Mouse (Mus musculus) liver, embryonic 15.5 days (tissue): Measurements from ENCODE around the gene Arhgef6. TPM values are rescaled to one million over a fixed set of nuclear protein-coding genes. Genes with fewer than 3 reads are reported as not detected.

Experiments used
- ATAC-seq: fragments of 200-750 bp; cut with Nextera tagmentation; 2 replicates; pipeline ENCODE4 v1.8.0; 2017; ENCODE audit warnings: moderate number of reproducible peaks, mild to moderate bottlenecking, moderate library complexity; ENCODE audit not compliant: insufficient read depth
- H3K27ac ChIP-seq: fragments of 300-500 bp; sonication (generic); replicated peaks from 2 replicates; pipeline ENCODE4 v1.5.1; 2015; ENCODE audit warnings: mild to moderate bottlenecking, inconsistent platforms
- H3K27me3 ChIP-seq: fragments of 300-500 bp; sonication (generic); 2 replicates; pipeline ENCODE4 v1.6.1; 2015; ENCODE audit warnings: mild to moderate bottlenecking, inconsistent platforms
- H3K36me3 ChIP-seq: fragments of 300-500 bp; sonication (generic); replicated peaks from 2 replicates; pipeline ENCODE4 v1.6.1; 2015; ENCODE audit warnings: moderate library complexity, mild to moderate bottlenecking, inconsistent platforms
- H3K4me1 ChIP-seq: fragments of 300-500 bp; sonication (generic); replicated peaks from 2 replicates; pipeline ENCODE4 v1.6.1; 2015; ENCODE audit warnings: inconsistent platforms
- H3K4me2 ChIP-seq: fragments of 300-500 bp; sonication (generic); 2 replicates; pipeline ENCODE4 v1.6.1; 2015; ENCODE audit warnings: moderate library complexity, mild to moderate bottlenecking, inconsistent platforms
- H3K4me3 ChIP-seq: fragments of 300-500 bp; sonication (generic); replicated peaks from 2 replicates; pipeline ENCODE4 v1.5.1; 2015; ENCODE audit warnings: mild to moderate bottlenecking, inconsistent platforms
- H3K9ac ChIP-seq: fragments of 300-500 bp; sonication (generic); 2 replicates; pipeline ENCODE4 v1.6.1; 2015; ENCODE audit warnings: moderate library complexity, mild to moderate bottlenecking, inconsistent platforms
- H3K9me3 ChIP-seq: fragments of 300-500 bp; sonication (generic); replicated peaks from 2 replicates; pipeline ENCODE4 v1.6.1; 2016; ENCODE audit warnings: inconsistent platforms
- WGBS: fragments of 180-500 bp; shearing (Covaris S2); methylation state at CpG from one replicate; pipeline ENCODE4 v1.1.7; 2015; ENCODE audit warnings: mixed read lengths; ENCODE audit not compliant: insufficient replicate concordance; 5-methylcytosine and 5-hydroxymethylcytosine counted together
- polyA plus RNA-seq: library from polyadenylated mRNA; unstranded; fragments of >200 nt; fragmentation: Nextera tagmentation; extraction: Ambion mirVana; gene quantifications from 2 replicates; pipeline ENCODE4 v1.2.1, GENCODE M21; 2015

Gene Arhgef6
- polyA plus RNA-seq, 1 experiment from 2014 or later: 5.7 TPM

DNA sequence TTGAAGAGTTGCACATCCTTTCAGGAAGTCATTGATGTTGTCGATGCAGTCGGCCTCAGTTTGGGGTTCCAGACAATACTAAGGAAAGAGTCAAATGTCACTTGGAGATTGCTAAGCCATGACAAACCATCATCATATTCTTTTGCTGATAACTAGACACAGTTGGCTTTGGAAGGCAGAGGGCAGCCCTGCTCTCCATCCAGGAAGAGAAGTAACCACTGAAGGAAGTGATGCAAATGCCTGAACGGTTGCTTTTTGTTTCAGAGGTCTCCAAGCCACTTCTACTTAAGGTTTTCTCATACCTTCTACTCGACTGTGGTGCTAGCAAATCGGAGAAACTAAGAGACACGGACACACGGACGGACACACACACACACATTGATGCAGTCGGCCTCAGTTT lies 1.6 kb downstream of the Arhgef6 start:
- H3K4me2 ChIP-seq: no peak overlapping the region

DNA sequence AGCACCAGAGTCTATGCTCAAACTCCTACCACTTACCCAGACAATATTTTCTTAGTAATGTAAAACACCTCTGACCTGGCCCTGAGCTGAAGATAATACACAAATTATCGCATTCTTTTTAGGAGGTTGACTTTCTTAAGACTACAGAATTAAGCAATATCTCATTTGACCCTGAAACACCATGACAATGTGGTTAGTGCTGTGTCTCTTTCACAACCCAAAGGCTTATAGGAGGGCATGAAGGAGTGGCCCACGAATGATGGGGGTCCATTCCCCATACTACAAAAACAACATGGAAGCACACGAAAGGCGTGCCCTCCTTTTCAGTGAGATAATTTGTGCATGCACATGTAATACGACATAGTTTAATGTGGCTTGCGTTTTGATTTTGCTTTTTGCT lies 3.2 kb downstream of the Arhgef6 start:
- no peaks in the 10 kb centered on the region for H3K27me3 ChIP-seq
- ATAC-seq: no peak
- no peaks in the 10 kb centered on the region for H3K4me1 ChIP-seq
- H3K36me3 ChIP-seq: no peaks in the 10 kb centered on the region
- H3K4me2 ChIP-seq: no peak overlapping the region
- H3K9ac ChIP-seq: no peak overlapping the region
- no peak overlapping the region for H3K27ac ChIP-seq
- H3K4me3 ChIP-seq: no peak overlapping the region
- 72% methylated on average over 6 of the region's 6 CpGs for WGBS
- H3K9me3 ChIP-seq: no peaks in the 10 kb centered on the region

More for the DNA sequence above, 1.6 kb downstream of the Arhgef6 start:
- H3K9ac ChIP-seq: no peak overlapping the region
- WGBS: 47% methylated on average over 9 of the region's 9 CpGs
- no peaks in the 10 kb centered on the region for H3K27me3 ChIP-seq
- no peak for ATAC-seq
- no peaks in the 10 kb centered on the region for H3K4me1 ChIP-seq
- no peaks in the 10 kb centered on the region for H3K9me3 ChIP-seq
- H3K27ac ChIP-seq: no peak overlapping the region
- no peak overlapping the region for H3K4me3 ChIP-seq
- no peaks in the 10 kb centered on the region for H3K36me3 ChIP-seq

DNA sequence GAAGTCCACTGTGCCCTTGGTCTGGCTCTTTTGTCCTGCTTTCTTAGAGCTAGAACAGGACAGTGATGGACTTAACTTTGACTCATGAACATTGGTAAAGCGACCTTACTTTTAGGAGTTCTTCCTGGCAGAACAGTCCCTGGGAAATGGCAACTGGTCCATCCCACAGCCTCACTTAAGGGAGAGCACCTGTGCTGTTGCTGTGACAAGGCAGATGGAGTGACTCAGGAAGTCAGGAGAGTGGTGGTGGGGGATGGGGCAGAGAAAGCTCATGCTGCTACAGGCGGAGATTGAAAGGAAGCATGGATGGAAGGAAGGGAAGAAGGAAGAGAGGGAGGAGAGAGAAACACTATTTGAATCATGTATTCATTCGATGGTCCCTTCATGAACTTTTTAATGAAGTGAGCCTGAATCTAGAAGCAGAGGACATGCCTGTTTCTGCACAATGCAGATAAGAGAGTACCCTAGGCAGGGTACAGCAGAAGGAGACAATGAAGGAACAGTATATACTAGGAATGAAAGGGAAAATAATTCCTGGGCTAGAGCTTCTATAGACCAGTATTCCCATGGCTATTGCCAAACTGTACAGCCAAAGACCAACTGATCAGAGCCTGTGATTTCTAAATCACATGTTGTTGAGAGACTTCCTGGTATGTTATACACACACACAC lies 10.7 kb downstream of the Arhgef6 start:
- H3K9ac ChIP-seq: no peak overlapping the region
- H3K9me3 ChIP-seq: no peaks in the 10 kb centered on the region
- H3K27ac ChIP-seq: no peak overlapping the region
- H3K36me3 ChIP-seq: no peaks in the 10 kb centered on the region
- peaks cover 3% of the 10 kb centered on the region; the same call in 1 of the 2 replicates for H3K27me3 ChIP-seq
- WGBS: 46% methylated on average over 3 of the region's 3 CpGs
- no peak overlapping the region for H3K4me2 ChIP-seq
- H3K4me3 ChIP-seq: no peak overlapping the region
- no peak for ATAC-seq
- peaks cover 10% of the 10 kb centered on the region; the same call in 1 of the 2 replicates for H3K4me1 ChIP-seq

DNA sequence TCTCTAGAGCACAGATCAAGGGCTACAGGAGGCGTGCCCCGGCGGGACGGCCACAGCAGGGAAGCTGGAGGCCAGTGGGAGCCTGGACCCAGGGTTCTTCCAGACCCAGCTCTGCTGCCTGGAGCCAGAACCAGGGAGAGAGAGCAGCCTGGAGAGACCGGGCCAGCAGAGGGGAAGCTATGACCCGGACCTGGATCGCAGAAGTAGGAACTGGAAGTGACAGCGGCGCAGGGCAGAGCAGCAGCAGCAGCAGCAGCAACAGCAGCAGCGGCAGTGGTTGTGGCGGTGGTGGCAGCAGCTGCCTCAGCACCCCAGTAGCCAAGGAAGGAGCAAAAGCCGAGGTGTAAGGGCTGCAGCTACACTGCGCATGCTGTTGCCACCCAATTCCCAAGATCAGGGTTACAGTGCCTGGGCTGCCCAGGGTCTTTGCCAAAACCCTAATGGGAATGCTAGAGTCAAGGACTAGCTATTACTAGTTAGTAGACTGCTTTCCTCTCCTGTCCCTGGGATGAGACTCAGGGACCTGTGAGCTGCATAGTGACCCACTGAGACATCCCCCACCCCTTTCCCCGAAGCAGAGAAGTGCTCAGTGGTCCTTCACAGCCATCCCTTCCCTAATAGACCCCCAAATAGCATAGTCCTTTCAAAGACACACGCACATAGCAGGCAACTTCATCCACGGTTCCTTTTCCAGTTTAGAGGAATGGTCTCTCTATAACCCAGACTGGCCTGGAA lies 11.9 kb downstream of the Arhgef6 start:
- ATAC-seq: peak; percentile 25; the same call in 1 of the 2 replicates
- H3K27ac ChIP-seq: no peak overlapping the region
- 20% methylated on average over 16 of the region's 16 CpGs for WGBS

DNA sequence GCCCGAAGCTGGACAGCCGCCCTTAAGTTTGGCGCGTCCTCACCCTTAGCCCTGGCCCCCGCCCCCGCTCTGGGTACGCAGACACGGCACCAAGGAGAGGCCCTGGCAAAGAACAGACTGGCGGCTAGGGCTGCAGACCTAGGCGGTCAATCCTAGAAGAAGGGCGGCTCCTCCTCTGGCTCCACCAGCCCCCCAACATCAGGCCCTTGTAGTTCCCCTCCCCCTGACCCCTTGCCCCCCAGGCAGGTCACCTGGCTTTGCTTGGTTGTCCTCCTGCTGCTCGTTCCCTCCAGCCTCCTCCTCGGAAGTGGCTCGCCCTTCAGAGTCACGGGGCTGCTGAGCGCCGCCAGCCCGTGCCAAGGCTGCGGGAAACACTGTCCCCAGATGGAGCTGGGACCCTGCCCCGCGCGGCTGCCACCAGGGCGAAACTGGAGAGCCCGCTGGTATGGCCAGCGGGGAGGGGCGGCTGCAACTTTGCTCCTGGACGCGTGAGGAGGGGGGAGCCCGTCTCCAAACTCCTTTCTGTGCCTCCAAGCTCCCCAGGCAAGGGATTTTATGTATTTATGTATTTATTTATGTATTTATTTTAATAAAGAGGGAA lies 12.6 kb downstream of the Arhgef6 start:
- Histone ChIP-seq H3K4me1 (peaks cover 10% of the 10 kb centered on the region; the same call in 1 of the 2 replicates), H3K27ac (no peak overlapping the region)
- no peak; the same call in 1 of the 2 replicates for ATAC-seq

More for the DNA sequence above, 11.9 kb downstream of the Arhgef6 start:
- H3K9ac ChIP-seq: peak overlapping the region; percentile 25; the same call in 1 of the 2 replicates
- peaks cover 10% of the 10 kb centered on the region; the same call in 1 of the 2 replicates for H3K4me1 ChIP-seq
- peak overlapping the region; percentile 52 for H3K4me3 ChIP-seq
- no peaks in the 10 kb centered on the region for H3K9me3 ChIP-seq
- no peaks in the 10 kb centered on the region for H3K36me3 ChIP-seq
- H3K27me3 ChIP-seq: peaks cover 3% of the 10 kb centered on the region; the same call in 1 of the 2 replicates
- peak overlapping the region; percentile 69 for H3K4me2 ChIP-seq

DNA sequence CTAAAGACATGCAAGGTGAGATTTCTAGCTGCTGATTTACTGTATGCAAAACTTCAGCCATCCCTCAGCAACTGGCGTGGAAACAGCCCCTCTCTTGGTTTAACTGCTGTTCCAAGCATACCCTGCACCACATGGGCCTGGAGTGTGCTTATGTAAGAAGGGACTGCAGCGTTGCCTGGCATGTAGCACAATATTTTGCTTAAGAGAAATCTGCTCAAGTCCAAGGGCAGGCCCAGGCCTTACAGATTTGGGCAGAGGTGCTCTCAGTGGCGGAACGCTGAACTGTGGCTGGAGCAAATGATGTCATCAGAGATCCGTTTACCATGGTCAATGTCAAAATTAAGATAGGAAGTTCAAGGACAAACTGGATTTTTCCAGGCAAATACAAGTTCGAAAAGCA lies 13.6 kb downstream of the Arhgef6 start:
- no peaks in the 10 kb centered on the region for H3K9me3 ChIP-seq
- no peak overlapping the region for H3K9ac ChIP-seq
- no peak overlapping the region for H3K4me3 ChIP-seq
- no peak overlapping the region for H3K27ac ChIP-seq
- no peak for ATAC-seq
- H3K27me3 ChIP-seq: peaks cover 3% of the 10 kb centered on the region; the same call in 1 of the 2 replicates
- no peaks in the 10 kb centered on the region for H3K36me3 ChIP-seq
- WGBS: 62% methylated on average over 6 of the region's 6 CpGs
- H3K4me2 ChIP-seq: no peak overlapping the region
- peaks cover 10% of the 10 kb centered on the region; the same call in 1 of the 2 replicates for H3K4me1 ChIP-seq

More for the DNA sequence above, 12.6 kb downstream of the Arhgef6 start:
- Histone ChIP-seq H3K36me3 (no peaks in the 10 kb centered on the region), H3K9me3 (no peaks in the 10 kb centered on the region), H3K4me2 (peak overlapping the region; percentile 69), H3K4me3 (peak overlapping the region; percentile 52), H3K27me3 (peaks cover 3% of the 10 kb centered on the region; the same call in 1 of the 2 replicates), H3K9ac (no peak overlapping the region)
- WGBS: 22% methylated on average over 29 of the region's 29 CpGs

DNA sequence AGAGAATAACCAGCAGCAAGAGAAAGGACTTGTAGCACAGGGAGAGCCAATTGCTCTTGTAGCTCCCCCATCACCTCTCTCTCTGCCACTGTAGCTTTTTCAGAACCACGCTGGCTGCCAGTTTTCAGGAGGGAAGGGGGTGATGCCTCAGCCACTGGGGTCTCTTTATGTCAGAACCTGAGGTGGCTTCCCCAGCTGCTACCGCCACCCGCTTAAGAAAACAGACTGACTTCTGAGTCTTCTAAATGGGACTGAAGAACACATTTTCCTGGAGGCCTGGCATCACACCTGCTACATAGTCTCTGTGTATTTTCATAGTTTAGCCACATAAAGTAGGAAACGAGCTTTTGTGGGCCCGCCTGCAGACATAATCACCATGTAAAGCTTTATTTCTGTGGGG lies 26.5 kb downstream of the Arhgef6 start:
- no peaks in the 10 kb centered on the region for H3K27me3 ChIP-seq
- H3K9ac ChIP-seq: no peak overlapping the region
- H3K4me1 ChIP-seq: no peaks in the 10 kb centered on the region
- H3K27ac ChIP-seq: no peak overlapping the region
- H3K9me3 ChIP-seq: no peaks in the 10 kb centered on the region
- no peak for ATAC-seq
- no peak overlapping the region for H3K4me2 ChIP-seq
- H3K36me3 ChIP-seq: no peaks in the 10 kb centered on the region
- WGBS: 64% methylated on average over 5 of the region's 5 CpGs
- H3K4me3 ChIP-seq: no peak overlapping the region

DNA sequence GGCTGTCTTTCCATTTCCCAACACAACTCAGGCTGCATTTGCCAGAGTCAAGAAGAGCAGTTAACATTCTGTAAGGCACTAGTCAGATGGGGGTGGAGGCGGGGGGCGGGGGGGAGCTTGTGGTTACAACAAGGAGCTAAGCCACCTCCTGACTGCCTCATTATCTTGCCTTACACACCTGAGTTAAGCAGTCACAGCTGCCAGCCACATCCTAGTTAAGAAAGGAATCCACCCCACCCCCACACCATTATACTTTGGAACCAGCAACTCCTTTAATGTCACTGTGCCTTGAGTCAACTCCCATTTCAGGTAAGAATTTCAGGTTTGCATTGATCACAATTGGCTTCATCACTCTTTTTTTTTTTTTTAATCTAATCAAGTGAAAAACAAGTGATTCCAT lies 28.5 kb downstream of the Arhgef6 start:
- ATAC-seq: no peak
- no peak overlapping the region for H3K4me2 ChIP-seq
- no peaks in the 10 kb centered on the region for H3K9me3 ChIP-seq
- no peak overlapping the region for H3K27ac ChIP-seq
- H3K4me1 ChIP-seq: no peaks in the 10 kb centered on the region
- no peaks in the 10 kb centered on the region for H3K36me3 ChIP-seq
- H3K9ac ChIP-seq: no peak overlapping the region
- H3K4me3 ChIP-seq: no peak overlapping the region
- WGBS: 12% methylated on average over 2 of the region's 2 CpGs
- H3K27me3 ChIP-seq: no peaks in the 10 kb centered on the region

DNA sequence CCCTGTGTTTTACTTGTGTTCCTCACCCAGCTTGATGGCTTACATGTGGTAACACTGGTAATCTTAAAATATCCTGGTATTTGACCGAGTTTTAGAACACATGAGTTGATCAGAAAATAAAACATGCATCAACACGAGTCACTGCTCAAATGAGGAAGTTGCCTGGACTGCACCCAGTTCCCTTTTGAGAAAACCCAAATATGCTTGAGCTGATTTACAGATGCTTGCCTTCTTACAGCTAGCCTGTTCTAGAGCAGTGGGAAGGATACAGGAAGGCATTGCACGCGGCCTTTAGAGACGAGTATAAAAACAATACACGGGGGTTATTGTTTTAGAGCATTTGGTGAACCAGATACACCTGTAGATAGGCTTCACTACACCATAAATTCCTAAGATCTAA lies 31.8 kb downstream of the Arhgef6 start:
- no peaks in the 10 kb centered on the region for H3K9me3 ChIP-seq
- H3K27ac ChIP-seq: no peak overlapping the region
- H3K27me3 ChIP-seq: no peaks in the 10 kb centered on the region
- H3K36me3 ChIP-seq: no peaks in the 10 kb centered on the region
- ATAC-seq: no peak
- WGBS: 33% methylated on average over 6 of the region's 6 CpGs
- H3K4me2 ChIP-seq: no peak overlapping the region
- no peak overlapping the region for H3K9ac ChIP-seq
- no peaks in the 10 kb centered on the region for H3K4me1 ChIP-seq
- no peak overlapping the region for H3K4me3 ChIP-seq

DNA sequence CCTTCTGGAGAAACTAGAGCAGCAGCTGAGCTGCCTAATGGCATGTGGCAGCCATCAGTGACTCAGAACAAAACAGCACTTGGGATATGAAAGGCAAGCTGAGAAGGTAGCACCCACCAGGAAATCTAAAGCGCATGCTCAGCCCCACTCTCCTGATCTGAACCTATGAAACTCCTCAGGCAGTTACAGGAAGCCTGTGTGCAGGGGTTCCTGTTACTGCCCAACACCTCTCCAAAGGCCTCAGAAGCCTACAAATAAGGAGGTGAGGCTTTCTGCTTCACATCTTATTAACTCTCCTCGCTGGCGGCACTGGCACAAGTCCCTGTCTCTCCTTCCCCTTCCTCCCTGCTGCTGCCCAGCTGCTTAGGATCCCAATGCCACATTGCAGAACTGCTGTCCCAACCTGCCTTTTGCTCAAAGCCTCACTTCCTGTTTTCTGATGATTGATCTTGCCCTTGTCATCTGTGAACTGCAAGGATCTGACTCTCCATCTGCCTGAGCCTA lies 33.7 kb downstream of the Arhgef6 start:
- no peaks in the 10 kb centered on the region for H3K27me3 ChIP-seq
- H3K36me3 ChIP-seq: no peaks in the 10 kb centered on the region
- H3K4me1 ChIP-seq: no peaks in the 10 kb centered on the region
- H3K27ac ChIP-seq: 0 out of 2 replicates have a peak overlapping the region, but pooled peaks have one; percentile 9
- H3K4me2 ChIP-seq: no peak overlapping the region; the same call in 1 of the 2 replicates
- no peaks in the 10 kb centered on the region for H3K9me3 ChIP-seq
- no peak overlapping the region for H3K4me3 ChIP-seq
- no peak for ATAC-seq
- WGBS: 43% methylated on average over 3 of the region's 3 CpGs
- no peak overlapping the region for H3K9ac ChIP-seq
